Comparison of ENCODE assay signal across 12 mouse cellular contexts in the genomic region with DNA sequence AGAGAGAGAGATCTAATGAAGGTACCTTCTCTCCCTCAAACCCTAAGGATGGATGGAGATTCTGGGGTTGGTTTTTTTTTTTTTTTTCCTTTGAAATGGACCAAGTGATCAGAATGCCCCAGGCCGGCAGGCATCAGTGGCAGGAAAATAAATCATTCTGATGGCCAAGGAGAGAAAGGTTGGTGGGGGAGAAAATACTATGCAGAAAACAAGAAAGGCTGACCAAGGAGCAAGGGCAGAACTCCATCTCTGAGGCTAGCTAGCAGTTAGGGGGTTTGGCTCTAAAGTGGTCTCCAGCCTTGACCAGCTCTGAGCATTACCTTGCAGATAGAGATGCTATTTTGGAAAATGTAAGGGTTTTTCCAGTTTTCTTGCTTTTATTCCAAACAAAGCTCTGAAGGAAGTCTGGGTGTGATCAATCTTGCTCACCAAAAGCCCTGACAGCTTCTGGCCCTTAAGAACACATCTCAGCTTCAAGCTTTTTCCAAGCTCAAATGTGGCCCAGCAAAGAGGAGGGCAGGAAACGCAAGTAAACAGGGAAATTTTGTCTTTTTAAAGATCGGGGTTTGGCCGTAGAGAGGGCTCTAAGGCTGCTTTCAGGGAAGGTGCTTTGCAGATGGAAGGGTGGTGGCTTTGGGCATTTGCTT. TPM values are rescaled to one million over a fixed set of nuclear protein-coding genes. Genes with fewer than 3 reads are reported as not detected.
DNase-seq lines count a peak whose midpoint lies in the region; ATAC-seq lines count a peak whose summit lies in the region.
"Had no signal": no experiment of that assay in that cellular context is flagged by ENCODE, and none has a peak within 500 bp of the region (broad histone marks: within the 10 kb centered on the region; RNA-seq: fewer than 3 reads in every experiment).

No protein-coding gene starts in this region.

- H3K4me2 ChIP-seq in kidney, embryonic 16.5 days (replicated peaks; ENCODE audit: low read depth, low read length), result peak overlapping the region; percentile 70
- H3K4me2 ChIP-seq in hindbrain, embryonic 11.5 days (replicated peaks; ENCODE audit: low read depth, low read length), result peak overlapping the region; percentile 88
- peak overlapping the region; percentile 78 for H3K4me2 ChIP-seq in neural tube, embryonic 11.5 days (ENCODE audit: low read depth)
- H3K4me2 ChIP-seq: midbrain, embryonic 13.5 days had no signal

- 23% methylated on average over 4 of the region's 4 CpGs for WGBS in kidney, embryonic 16.5 days
- WGBS in hindbrain, embryonic 11.5 days, result 4% methylated on average over 4 of the region's 4 CpGs
- WGBS in neural tube, embryonic 11.5 days, result 2% methylated on average over 4 of the region's 4 CpGs

- no peak overlapping the region for H3K4me3 ChIP-seq in kidney, embryonic 16.5 days (ENCODE audit: low read length)
- peak overlapping the region; percentile 76 for H3K4me3 ChIP-seq in hindbrain, embryonic 11.5 days (ENCODE audit: low read depth, low read length)
- H3K4me3 ChIP-seq in neural tube, embryonic 11.5 days (ENCODE audit: low read depth, low read length), result peak overlapping the region; percentile 91
- H3K4me3 ChIP-seq: midbrain, embryonic 13.5 days had no signal

- peaks cover 96% of the 10 kb centered on the region for H3K4me1 ChIP-seq in kidney, embryonic 16.5 days (ENCODE audit: insufficient read depth, low read length)
- peaks cover 5% of the 10 kb centered on the region; the same call in 1 of the 2 replicates for H3K4me1 ChIP-seq in hindbrain, embryonic 11.5 days (replicated peaks; ENCODE audit: control insufficient read depth, insufficient read depth, low read length)
- peaks cover 52% of the 10 kb centered on the region for H3K4me1 ChIP-seq in neural tube, embryonic 11.5 days (ENCODE audit: control insufficient read depth, insufficient read depth, low read length)
- H3K4me1 ChIP-seq: midbrain, embryonic 13.5 days had no signal

- H3K27me3 ChIP-seq in kidney, embryonic 16.5 days (ENCODE audit: insufficient read depth, low read length), result no peaks in the 10 kb centered on the region
- peaks cover 30% of the 10 kb centered on the region for H3K27me3 ChIP-seq in hindbrain, embryonic 11.5 days (ENCODE audit: control insufficient read depth, insufficient read depth, low read length)
- no peaks in the 10 kb centered on the region for H3K27me3 ChIP-seq in neural tube, embryonic 11.5 days (ENCODE audit: control insufficient read depth, insufficient read depth, low read length)

- no peaks in the 10 kb centered on the region for H3K9me3 ChIP-seq in kidney, embryonic 16.5 days (ENCODE audit: low read length)
- no peaks in the 10 kb centered on the region for H3K9me3 ChIP-seq in hindbrain, embryonic 11.5 days (ENCODE audit: control insufficient read depth, low read length)
- H3K9me3 ChIP-seq in neural tube, embryonic 11.5 days (ENCODE audit: control insufficient read depth, low read length), result no peaks in the 10 kb centered on the region
- H3K9me3 ChIP-seq: G1E; midbrain, embryonic 13.5 days had no signal

- H3K36me3 ChIP-seq in kidney, embryonic 16.5 days (ENCODE audit: insufficient read depth, low read length), result peaks cover 7% of the 10 kb centered on the region; the same call in 1 of the 2 replicates
- no peaks in the 10 kb centered on the region for H3K36me3 ChIP-seq in hindbrain, embryonic 11.5 days (ENCODE audit: control insufficient read depth, insufficient read depth, low read length)
- peaks cover 5% of the 10 kb centered on the region; the same call in 1 of the 2 replicates for H3K36me3 ChIP-seq in neural tube, embryonic 11.5 days (ENCODE audit: control insufficient read depth, insufficient read depth, low read length)
- H3K36me3 ChIP-seq: G1E; midbrain, embryonic 13.5 days had no signal

- no peak for DNase-seq in kidney, adult 8-10 months
- peak; percentile 75 for DNase-seq in embryo, embryonic 10.5 days (ENCODE audit: low spot score)
- DNase-seq in hindbrain, embryonic 11.5 days (ENCODE audit: low spot score), result peak; percentile 60
- peak; percentile 68 for DNase-seq in neural tube, embryonic 11.5 days (ENCODE audit: low spot score)
- no peak for DNase-seq in testis, postnatal 14 days (ENCODE audit: low spot score)
- no peak for DNase-seq in ovary, adult 18-20 months (ENCODE audit: low spot score)
- no peak for DNase-seq in urinary bladder, postnatal 14 days (ENCODE audit: low spot score)
- DNase-seq: thymus, postnatal 36 days had no signal

- peak overlapping the region; percentile 54 for H3K9ac ChIP-seq in kidney, embryonic 16.5 days (replicated peaks; ENCODE audit: low read length)
- H3K9ac ChIP-seq in hindbrain, embryonic 11.5 days (ENCODE audit: low read depth, low read length), result peak overlapping the region; percentile 98
- H3K9ac ChIP-seq in neural tube, embryonic 11.5 days (ENCODE audit: low read length), result peak overlapping the region; percentile 99
- H3K9ac ChIP-seq: midbrain, embryonic 13.5 days had no signal

- peak overlapping the region; percentile 82 for H3K27ac ChIP-seq in kidney, embryonic 16.5 days (ENCODE audit: low read length)
- H3K27ac ChIP-seq in hindbrain, embryonic 11.5 days (ENCODE audit: low read depth, low read length), result peak overlapping the region; percentile 100
- peak overlapping the region; percentile 100 for H3K27ac ChIP-seq in neural tube, embryonic 11.5 days (ENCODE audit: low read depth, low read length)
- H3K27ac ChIP-seq: midbrain, embryonic 13.5 days had no signal

- ATAC-seq in kidney, embryonic 16.5 days (ENCODE audit: low FRiP score, low TSS enrichment), result no peak
- ATAC-seq in hindbrain, embryonic 11.5 days (ENCODE audit: low FRiP score), result no peak
- no peak for ATAC-seq in neural tube, embryonic 11.5 days (ENCODE audit: insufficient read depth, low FRiP score, low TSS enrichment)
- ATAC-seq: midbrain, embryonic 13.5 days had no signal

RNA-seq across cellular contexts. Expression of a gene that starts 1.9 kb away (rescaled TPM):
- 2.1 and 2.6 TPM in 2 replicates for polyA plus RNA-seq in kidney, embryonic 16.5 days (2015; fragmentation: Nextera tagmentation; extraction: Ambion mirVana)
- 63.7 and 68.1 TPM in 2 replicates for polyA plus RNA-seq in hindbrain, embryonic 11.5 days (2014; fragmentation: Nextera tagmentation; extraction: Ambion mirVana)
- 36.0 and 37.5 TPM in 2 replicates for polyA plus RNA-seq in neural tube, embryonic 11.5 days (2014; fragmentation: Nextera tagmentation; extraction: Ambion mirVana)
- polyA plus RNA-seq: G1E; midbrain, embryonic 13.5 days had no signal

RNA-seq across cellular contexts. Expression of a gene that starts 8.4 kb away (rescaled TPM):
- polyA plus RNA-seq in kidney, embryonic 16.5 days (2015; fragmentation: Nextera tagmentation; extraction: Ambion mirVana), result 0.81 and 0.82 TPM in 2 replicates
- polyA plus RNA-seq in hindbrain, embryonic 11.5 days (2014; fragmentation: Nextera tagmentation; extraction: Ambion mirVana), result 4.0 and 4.1 TPM in 2 replicates
- 8.0 and 9.3 TPM in 2 replicates for polyA plus RNA-seq in neural tube, embryonic 11.5 days (2014; fragmentation: Nextera tagmentation; extraction: Ambion mirVana)
- polyA plus RNA-seq: G1E had no signal

RNA-seq across cellular contexts. Expression of a gene that starts 10.7 kb away (rescaled TPM):
- polyA plus RNA-seq in kidney, embryonic 16.5 days (2015; fragmentation: Nextera tagmentation; extraction: Ambion mirVana), result 1.7 and 2.5 TPM in 2 replicates
- 4.9 and 5.4 TPM in 2 replicates for polyA plus RNA-seq in hindbrain, embryonic 11.5 days (2014; fragmentation: Nextera tagmentation; extraction: Ambion mirVana)
- 4.1 and 4.5 TPM in 2 replicates for polyA plus RNA-seq in neural tube, embryonic 11.5 days (2014; fragmentation: Nextera tagmentation; extraction: Ambion mirVana)
- polyA plus RNA-seq: G1E; heart, embryonic 14.5 days; midbrain, embryonic 13.5 days had no signal

RNA-seq across cellular contexts. Expression of a gene that starts 25.0 kb away (rescaled TPM):
- 1.2 and 1.4 TPM in 2 replicates for polyA plus RNA-seq in kidney, embryonic 16.5 days (2015; fragmentation: Nextera tagmentation; extraction: Ambion mirVana)
- 11.9 and 12.8 TPM in 2 replicates for polyA plus RNA-seq in hindbrain, embryonic 11.5 days (2014; fragmentation: Nextera tagmentation; extraction: Ambion mirVana)
- 10.2 and 11.7 TPM in 2 replicates for polyA plus RNA-seq in neural tube, embryonic 11.5 days (2014; fragmentation: Nextera tagmentation; extraction: Ambion mirVana)
- polyA plus RNA-seq: G1E; midbrain, embryonic 13.5 days had no signal

RNA-seq across cellular contexts. Expression of a gene that starts 37.8 kb away (rescaled TPM):
- polyA plus RNA-seq in kidney, embryonic 16.5 days (2015; fragmentation: Nextera tagmentation; extraction: Ambion mirVana), result 9.0 and 9.5 TPM in 2 replicates
- polyA plus RNA-seq in hindbrain, embryonic 11.5 days (2014; fragmentation: Nextera tagmentation; extraction: Ambion mirVana), result 23.8 and 39.3 TPM in 2 replicates
- polyA plus RNA-seq in neural tube, embryonic 11.5 days (2014; fragmentation: Nextera tagmentation; extraction: Ambion mirVana), result 53.4 and 56.5 TPM in 2 replicates
- polyA plus RNA-seq: G1E had no signal

Comparison
In these comparisons a context has a peak if more than half of its experiments do, and no peak if none do; other contexts are left out.
1. DNase-seq: peak in embryo, embryonic 10.5 days (single experiment), hindbrain, embryonic 11.5 days (single experiment) and neural tube, embryonic 11.5 days (single experiment); none in kidney, adult 8-10 months (0 of 2), testis, postnatal 14 days (single experiment), ovary, adult 18-20 months (single experiment) and urinary bladder, postnatal 14 days (single experiment).
2. RNA of a gene that starts 1.9 kb away (polyA plus RNA-seq): 63.7 to 68.1 TPM in hindbrain, embryonic 11.5 days and 36.0 to 37.5 TPM in neural tube, embryonic 11.5 days; 2.1 to 2.6 TPM in kidney, embryonic 16.5 days; every median in the first group is over 10 times any median in the second.
3. Peak in every context shown above with its lines, with median percentiles within 50 percentile points of each other: H3K27ac ChIP-seq, H3K4me2 ChIP-seq and H3K9ac ChIP-seq.